Mouse (Mus musculus) gastrocnemius, postnatal 36 days (tissue): ENCODE data around the gene Gm10160. TPM values are rescaled to one million over a fixed set of nuclear protein-coding genes. Genes with fewer than 3 reads are reported as not detected.

Source experiments
- DNase-seq, 2 experiments: peaks; one replicate each; pipeline ENCODE4 v3.0.0; 2022
- intact Hi-C: fragments of 180-260 bp; cut with DNase I; formaldehyde crosslinking; loops from one replicate; pipeline ENCODE4 v1.15.1; 2025
- long read RNA-seq, 2 experiments: library from polyadenylated mRNA; stranded (forward); transcript quantifications; one replicate each; pipeline ENCODE4 v2.0.0; 2021
- total RNA-seq, 2 experiments: library from RNA; stranded (reverse); gene quantifications; 2 replicates each; pipeline ENCODE4 v1.2.3; 2021

Gene Gm10160
- total RNA-seq, result not detected
- long read RNA-seq, experiment 1, result 0 reads
- long read RNA-seq, experiment 2, result 0 reads

GRCm38 (mm10) chr7:81855694-81856093, at the start of gene Gm10160:
Gm10160 (minus strand) TSS chr7:81855794.
- intact Hi-C loops, result no loop called here

GRCm38 (mm10) chr7:81904926-81905325, 49.3 kb upstream of the Gm10160 start:
- no peak for DNase-seq
- intact Hi-C loops, result no loop called here

More at GRCm38 (mm10) chr7:81855694-81856093, at the start of gene Gm10160:
- DNase-seq, result no peak

GRCm38 (mm10) chr7:81904094-81904493, 48.5 kb upstream of the Gm10160 start:
- intact Hi-C loops, result no loop called here
- no peak for DNase-seq

- no peak for DNase-seq
- intact Hi-C loops, result no loop called here
These were observed 43.8 kb upstream of the Gm10160 start for GRCm38 (mm10) chr7:81899361-81899760.

GRCm38 (mm10) chr7:81885128-81885527, 29.5 kb upstream of the Gm10160 start:
- intact Hi-C loops, result no loop called here

GRCm38 (mm10) chr7:81881600-81881999, 26.0 kb upstream of the Gm10160 start:
- no peak for DNase-seq
- intact Hi-C loops, result no loop called here

More at GRCm38 (mm10) chr7:81885128-81885527, 29.5 kb upstream of the Gm10160 start:
- no peak for DNase-seq

GRCm38 (mm10) chr7:81880797-81881196, 25.2 kb upstream of the Gm10160 start:
- DNase-seq, result no peak

GRCm38 (mm10) chr7:81880286-81880685, 24.7 kb upstream of the Gm10160 start:
- intact Hi-C loops, result no loop called here

More at GRCm38 (mm10) chr7:81880797-81881196, 25.2 kb upstream of the Gm10160 start:
- intact Hi-C loops, result no loop called here

GRCm38 (mm10) chr7:81875372-81875771, 19.8 kb upstream of the Gm10160 start:
- DNase-seq, result no peak
- intact Hi-C loops, result loop anchor here (5.0 kb wide), 1 partner anchor 57 kb away; the partner anchor contains the start of gene Hdgfl3

More at GRCm38 (mm10) chr7:81880286-81880685, 24.7 kb upstream of the Gm10160 start:
- no peak for DNase-seq

GRCm38 (mm10) chr7:81874636-81875035, 19.0 kb upstream of the Gm10160 start:
- intact Hi-C loops, result loop anchor here (5.0 kb wide), 1 partner anchor 58 kb away; the partner anchor contains the start of gene Hdgfl3
- DNase-seq, result no peak

GRCm38 (mm10) chr7:81873807-81874206, 18.2 kb upstream of the Gm10160 start:
- no peak for DNase-seq
- intact Hi-C loops, result no loop called here

- no peak for DNase-seq
- intact Hi-C loops, result no loop called here
These were observed 17.0 kb upstream of the Gm10160 start for GRCm38 (mm10) chr7:81872493-81873013.

GRCm38 (mm10) chr7:81868158-81868557, 12.6 kb upstream of the Gm10160 start:
- intact Hi-C loops, result loop anchor here (5.0 kb wide), 1 partner anchor 81 kb away; the partner anchor contains the start of gene 3110040N11Rik
- peak; percentile 57 to 58 for DNase-seq

- DNase-seq, result no peak
- intact Hi-C loops, result loop anchor here (5.0 kb wide), 1 partner anchor 80 kb away; the partner anchor contains the start of gene 3110040N11Rik
These were observed 11.8 kb upstream of the Gm10160 start for GRCm38 (mm10) chr7:81867231-81867930.

- DNase-seq, result no peak
- intact Hi-C loops, result loop anchor here (5.0 kb wide), 1 partner anchor 79 kb away; the partner anchor contains the start of gene 3110040N11Rik
These were observed 10.3 kb upstream of the Gm10160 start for GRCm38 (mm10) chr7:81865937-81866336.

- intact Hi-C loops, result loop anchor here (5.0 kb wide), 1 partner anchor 37 kb away; the partner anchor contains the start of gene Btbd1
- DNase-seq, result no peak
These were observed 9.0 kb upstream of the Gm10160 start for GRCm38 (mm10) chr7:81864552-81864951.

- intact Hi-C loops, result loop anchor here (5.0 kb wide), 1 partner anchor 36 kb away; the partner anchor contains the start of gene Btbd1
- peak in 1 of 2 experiments; percentile 29 for DNase-seq
These were observed 7.3 kb upstream of the Gm10160 start for GRCm38 (mm10) chr7:81862587-81863583.

GRCm38 (mm10) chr7:81861921-81862320, 6.3 kb upstream of the Gm10160 start:
- no peak for DNase-seq
- intact Hi-C loops, result loop anchor here (5.0 kb wide), 1 partner anchor 35 kb away; the partner anchor contains the start of gene Btbd1

- intact Hi-C loops, result loop anchor here (5.0 kb wide), 1 partner anchor 34 kb away; the partner anchor contains the start of gene Btbd1
- no peak for DNase-seq
These were observed 5.9 kb upstream of the Gm10160 start for GRCm38 (mm10) chr7:81861461-81861860.

GRCm38 (mm10) chr7:81860996-81861395, 5.4 kb upstream of the Gm10160 start:
- intact Hi-C loops, result loop anchor here (5.0 kb wide), 1 partner anchor 34 kb away; the partner anchor contains the start of gene Btbd1
- no peak for DNase-seq
